Mouse (Mus musculus) c-Kit-positive CD71-negative TER-119-negative erythroid progenitor cells, embryonic 14.5 days (primary cell): ENCODE results near the gene Gm28053.

Experiments used
- DNase-seq: peaks from one replicate; pipeline ENCODE4 v3.0.0-alpha.2; 2013; ENCODE audit warnings: low read depth

The Gm28053 gene

GRCm38 (mm10) chr6:48692962-48693361 is 25.4 kb upstream of the Gm28053 start:
- no peak for DNase-seq

- no peak for DNase-seq
Observed at GRCm38 (mm10) chr6:48696830-48697554, 21.4 kb upstream of the Gm28053 start.

- no peak for DNase-seq
Observed at GRCm38 (mm10) chr6:48697555-48697930, 20.9 kb upstream of the Gm28053 start.

GRCm38 (mm10) chr6:48698066-48698856 is 20.1 kb upstream of the Gm28053 start:
- DNase-seq = no peak

GRCm38 (mm10) chr6:48698888-48699287 is 19.5 kb upstream of the Gm28053 start:
- DNase-seq = no peak

- DNase-seq = no peak
Observed at GRCm38 (mm10) chr6:48700251-48701075, 17.9 kb upstream of the Gm28053 start.

GRCm38 (mm10) chr6:48702146-48702545 is 16.3 kb upstream of the Gm28053 start:
- DNase-seq = no peak

GRCm38 (mm10) chr6:48702601-48703000 is 15.8 kb upstream of the Gm28053 start:
- DNase-seq = no peak

- no peak for DNase-seq
Observed at GRCm38 (mm10) chr6:48704146-48704545, 14.3 kb upstream of the Gm28053 start.

GRCm38 (mm10) chr6:48706130-48706529 is 12.3 kb upstream of the Gm28053 start:
- no peak for DNase-seq

- DNase-seq = no peak
Observed at GRCm38 (mm10) chr6:48720326-48720725, 1.9 kb downstream of the Gm28053 start.

- no peak for DNase-seq
Observed at GRCm38 (mm10) chr6:48723468-48723867, 5.1 kb downstream of the Gm28053 start.

GRCm38 (mm10) chr6:48725476-48725875 is 7.1 kb downstream of the Gm28053 start:
- no peak for DNase-seq

- no peak for DNase-seq
Observed at GRCm38 (mm10) chr6:48727761-48728160, 9.4 kb downstream of the Gm28053 start.

GRCm38 (mm10) chr6:48732864-48733304 is 14.5 kb downstream of the Gm28053 start:
- DNase-seq = no peak

- no peak for DNase-seq
Observed at GRCm38 (mm10) chr6:48733660-48734059, 15.3 kb downstream of the Gm28053 start.

- no peak for DNase-seq
Observed at GRCm38 (mm10) chr6:48737053-48737452, 18.6 kb downstream of the Gm28053 start.

GRCm38 (mm10) chr6:48737688-48738087 is 19.3 kb downstream of the Gm28053 start:
- no peak for DNase-seq

- no peak for DNase-seq
Observed at GRCm38 (mm10) chr6:48738961-48739779, 20.8 kb downstream of the Gm28053 start, which contains the start of gene Gimap1. Gene Gimap1, plus strand, starts transcription at chr6:48739054.

GRCm38 (mm10) chr6:48739780-48740055 is 21.3 kb downstream of the Gm28053 start:
- no peak for DNase-seq

GRCm38 (mm10) chr6:48740501-48741169 is 22.2 kb downstream of the Gm28053 start:
- DNase-seq = no peak
